Mouse (Mus musculus) stomach, postnatal 0 days (tissue): Measurements from ENCODE around the gene Pak1ip1. TPM values are rescaled to one million over a fixed set of nuclear protein-coding genes. Genes with fewer than 3 reads are reported as not detected.
A peak's percentile ranks its signal among the peaks of the same experiment; 100 is the strongest.

Experiments
- ATAC-seq: fragments of 200-750 bp; cut with Nextera tagmentation; 2 replicates; pipeline ENCODE4 v1.8.0; 2017; ENCODE audit not compliant: low FRiP score, low TSS enrichment
- DNase-seq: peaks from one replicate; pipeline ENCODE4 v3.0.0-alpha.2; 2016; ENCODE audit warnings: low spot score
- H3K27ac ChIP-seq: fragments of 300-500 bp; sonication (generic); replicated peaks from 2 replicates; pipeline ENCODE4 v1.5.1; 2014; ENCODE audit warnings: mild to moderate bottlenecking, control low read depth
- H3K27me3 ChIP-seq: fragments of 300-500 bp; sonication (generic); 2 replicates; pipeline ENCODE4 v1.6.1; 2014; ENCODE audit warnings: low read length; ENCODE audit not compliant: control insufficient read depth, insufficient read depth
- H3K36me3 ChIP-seq: fragments of 300-500 bp; sonication (generic); 2 replicates; pipeline ENCODE4 v1.6.1; 2014; ENCODE audit warnings: low read length, mixed read lengths; ENCODE audit not compliant: control insufficient read depth, insufficient read depth
- H3K4me1 ChIP-seq: fragments of 300-500 bp; sonication (generic); replicated peaks from 2 replicates; pipeline ENCODE4 v1.6.1; 2014; ENCODE audit warnings: antibody characterized with exemption; ENCODE audit not compliant: control insufficient read depth, insufficient read depth
- H3K4me2 ChIP-seq: fragments of 300-500 bp; sonication (generic); replicated peaks from 2 replicates; pipeline ENCODE4 v1.6.1; 2014; ENCODE audit warnings: low read depth, mild to moderate bottlenecking, control low read depth, moderate library complexity
- H3K4me3 ChIP-seq: fragments of 300-500 bp; sonication (generic); 2 replicates; pipeline ENCODE4 v1.5.1; 2014; ENCODE audit warnings: low read depth, low read length, control low read depth
- H3K9ac ChIP-seq: fragments of 300-500 bp; sonication (generic); 2 replicates; pipeline ENCODE4 v1.6.1; 2014; ENCODE audit warnings: mild to moderate bottlenecking, low read length, control low read depth, mixed read lengths
- H3K9me3 ChIP-seq: fragments of 300-500 bp; sonication (generic); 2 replicates; pipeline ENCODE4 v1.6.1; 2016; ENCODE audit warnings: low read length; ENCODE audit not compliant: control insufficient read depth
- CTCF ChIP-seq: IDR thresholded peaks from 2 replicates; pipeline ENCODE4 v1.5.1; 2016; ENCODE audit warnings: antibody characterized with exemption, low read depth, mild to moderate bottlenecking, moderate library complexity
- EP300 ChIP-seq: optimal IDR thresholded peaks from 2 replicates; pipeline ENCODE3; 2016; ENCODE audit warnings: antibody characterized with exemption
- WGBS: fragments of 180-500 bp; shearing (Covaris S2); extraction: QIAGEN DNeasy Blood & Tissue Kit; methylation state at CpG from one replicate; pipeline ENCODE4 v1.1.7; 2014; 5-methylcytosine and 5-hydroxymethylcytosine counted together
- polyA plus RNA-seq: library from polyadenylated mRNA; unstranded; fragments of >200 nt; fragmentation: Nextera tagmentation; extraction: Ambion mirVana; gene quantifications from 2 replicates; pipeline ENCODE4 v1.2.1, GENCODE M21; 2015

Pak1ip1 gene
- polyA plus RNA-seq, 1 experiment from 2014 or later = 63.8 TPM

DNA sequence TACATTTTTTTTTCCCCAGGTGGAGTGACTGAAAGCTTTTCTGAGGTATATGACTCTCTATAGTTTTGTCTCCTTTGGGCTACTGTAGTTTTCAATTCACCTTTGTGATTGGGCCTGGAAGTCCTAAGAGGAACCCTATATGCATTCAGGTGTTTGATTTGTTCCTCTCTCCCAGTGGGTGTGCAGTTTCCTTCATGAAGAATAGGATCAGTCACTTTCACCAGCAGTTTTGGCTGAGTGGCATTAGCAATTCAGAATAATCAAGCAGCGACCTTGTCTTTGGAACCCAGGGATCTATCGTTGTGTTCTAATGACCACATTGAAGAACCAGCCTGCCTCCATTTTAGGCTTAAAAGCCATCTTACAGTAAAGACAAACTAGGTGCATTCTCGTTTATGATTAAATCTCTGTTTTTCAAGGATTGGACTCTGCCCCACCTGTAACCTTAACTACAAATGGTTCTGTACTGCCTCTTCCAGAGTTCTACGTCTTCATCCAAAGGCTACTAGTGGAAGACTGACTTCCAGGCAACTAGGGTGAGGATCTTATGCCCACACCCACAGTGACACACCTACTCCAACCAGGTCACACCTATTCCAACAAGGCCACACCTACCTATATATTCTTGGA, 30.9 kb upstream of the Pak1ip1 start:
- no peak for DNase-seq
- no peak overlapping the region for H3K4me3 ChIP-seq
- WGBS = 88% methylated on average over 4 of the region's 4 CpGs
- H3K36me3 ChIP-seq = no peaks in the 10 kb centered on the region
- no peak for ATAC-seq
- H3K4me1 ChIP-seq = no peaks in the 10 kb centered on the region
- no peak overlapping the region for H3K27ac ChIP-seq
- H3K9me3 ChIP-seq = no peaks in the 10 kb centered on the region
- TF ChIP-seq CTCF (no peak), EP300 (no peak)
- no peak overlapping the region for H3K9ac ChIP-seq
- H3K27me3 ChIP-seq = no peaks in the 10 kb centered on the region
- H3K4me2 ChIP-seq = no peak overlapping the region

DNA sequence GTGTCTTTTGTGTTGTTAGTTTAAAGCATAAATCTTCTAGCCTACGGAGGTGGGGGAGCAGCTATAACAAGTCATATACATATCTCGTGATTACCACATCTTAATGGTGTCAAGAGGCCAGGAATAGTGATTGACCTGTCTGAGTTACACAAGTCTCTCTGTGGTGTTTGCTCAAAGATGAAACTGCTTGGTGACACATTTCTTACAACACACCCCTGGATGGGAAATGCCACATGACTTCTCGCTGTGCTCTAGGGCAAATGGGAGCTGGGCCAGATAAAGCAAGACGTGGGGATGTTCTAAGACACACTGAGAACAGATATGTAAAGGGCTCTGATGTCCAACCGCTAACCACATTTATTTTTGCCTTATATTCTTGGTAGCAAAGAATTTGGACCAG, 29.6 kb upstream of the Pak1ip1 start:
- no peak overlapping the region for H3K27ac ChIP-seq
- TF ChIP-seq EP300 (no peak), CTCF (no peak)
- H3K4me2 ChIP-seq = no peak overlapping the region
- no peaks in the 10 kb centered on the region for H3K4me1 ChIP-seq
- DNase-seq (no peak), ATAC-seq (peak; percentile 40; the same call in 1 of the 2 replicates)
- no peaks in the 10 kb centered on the region for H3K36me3 ChIP-seq
- H3K9me3 ChIP-seq = no peaks in the 10 kb centered on the region
- H3K4me3 ChIP-seq = no peak overlapping the region
- 73% methylated on average over 5 of the region's 5 CpGs for WGBS
- H3K27me3 ChIP-seq = no peaks in the 10 kb centered on the region
- H3K9ac ChIP-seq = no peak overlapping the region

DNA sequence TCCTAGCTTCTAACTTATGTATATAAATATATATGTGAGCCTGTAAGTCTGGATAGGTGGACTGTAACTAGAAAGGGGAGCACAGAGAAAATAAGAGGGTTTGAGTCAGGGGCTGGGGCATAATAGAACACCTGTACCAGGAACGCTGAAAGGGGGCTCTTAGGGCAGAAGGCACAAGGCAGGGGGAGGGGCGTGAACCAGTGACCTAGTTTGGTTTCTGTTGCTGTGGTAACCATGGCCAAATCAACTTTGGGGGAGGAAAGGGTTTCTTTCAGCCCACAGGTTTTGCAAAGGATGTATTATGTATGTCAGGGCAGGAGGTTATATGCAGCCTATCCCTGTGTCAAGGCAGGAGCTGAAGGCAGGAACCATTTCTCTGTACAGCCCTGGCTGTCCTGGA, 29.0 kb upstream of the Pak1ip1 start:
- H3K9me3 ChIP-seq = no peaks in the 10 kb centered on the region
- no peaks in the 10 kb centered on the region for H3K36me3 ChIP-seq
- no peak overlapping the region for H3K27ac ChIP-seq
- H3K4me1 ChIP-seq = no peaks in the 10 kb centered on the region
- DNase-seq = no peak
- TF ChIP-seq EP300 = no peak
- WGBS = 77% methylated on average over 2 of the region's 2 CpGs
- ATAC-seq = no peak
- H3K4me2 ChIP-seq = no peak overlapping the region
- no peaks in the 10 kb centered on the region for H3K27me3 ChIP-seq
- H3K9ac ChIP-seq = no peak overlapping the region
- H3K4me3 ChIP-seq = no peak overlapping the region

DNA sequence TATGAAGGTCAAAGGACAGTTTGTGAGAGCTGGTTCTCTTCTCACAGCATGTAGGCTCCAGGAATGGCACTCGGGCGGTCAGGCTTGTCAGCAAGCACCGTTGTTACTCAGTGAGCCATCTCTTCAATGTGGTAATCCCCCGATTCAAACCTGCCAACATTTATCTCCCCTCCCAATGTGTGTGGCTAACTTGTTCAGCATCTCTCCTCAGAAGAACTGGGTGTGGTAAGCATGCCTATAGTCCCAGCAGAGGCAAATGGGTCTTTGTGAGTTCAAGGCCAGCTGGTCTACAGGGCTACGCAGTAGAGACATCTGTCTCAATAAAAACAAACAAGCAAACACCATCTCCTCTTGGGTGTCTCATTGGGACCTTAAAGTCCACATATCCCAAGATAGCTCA, 27.8 kb upstream of the Pak1ip1 start:
- Histone ChIP-seq H3K4me3 (no peak overlapping the region), H3K9ac (no peak overlapping the region), H3K27me3 (no peaks in the 10 kb centered on the region), H3K27ac (no peak overlapping the region), H3K4me2 (no peak overlapping the region), H3K9me3 (no peaks in the 10 kb centered on the region), H3K36me3 (no peaks in the 10 kb centered on the region), H3K4me1 (no peaks in the 10 kb centered on the region)
- no peak for DNase-seq
- WGBS = 86% methylated on average over 5 of the region's 5 CpGs
- ATAC-seq = no peak
- no peak for TF ChIP-seq CTCF
- no peak for TF ChIP-seq EP300

DNA sequence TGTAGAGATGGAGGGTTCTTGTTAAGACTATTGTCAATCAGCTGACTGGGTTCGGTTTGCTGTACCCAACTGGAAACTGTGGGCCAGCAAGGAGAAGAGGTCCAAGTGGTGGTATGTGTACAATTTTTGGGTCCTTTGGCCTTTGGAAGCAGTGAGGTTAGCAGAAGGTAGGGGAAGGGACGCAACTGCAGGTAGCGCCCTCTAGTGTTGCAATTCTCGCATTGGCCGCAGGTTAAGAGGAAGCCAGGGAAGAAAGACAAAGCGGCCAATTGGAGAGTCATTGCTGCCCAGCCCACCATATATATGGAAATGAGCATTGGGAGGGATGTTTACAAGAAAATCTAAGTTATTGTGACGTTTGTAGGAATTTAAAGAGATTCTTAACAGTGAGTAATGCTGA, 23.2 kb upstream of the Pak1ip1 start:
- no peak overlapping the region for H3K4me3 ChIP-seq
- H3K9me3 ChIP-seq = no peaks in the 10 kb centered on the region
- no peak for TF ChIP-seq EP300
- TF ChIP-seq CTCF = peak; percentile 81
- H3K27ac ChIP-seq = no peak overlapping the region
- 23% methylated on average over 7 of the region's 7 CpGs for WGBS
- H3K36me3 ChIP-seq = no peaks in the 10 kb centered on the region
- H3K4me2 ChIP-seq = no peak overlapping the region
- H3K27me3 ChIP-seq = no peaks in the 10 kb centered on the region
- ATAC-seq (no peak), DNase-seq (peak; percentile 60)
- no peaks in the 10 kb centered on the region for H3K4me1 ChIP-seq
- no peak overlapping the region for H3K9ac ChIP-seq

DNA sequence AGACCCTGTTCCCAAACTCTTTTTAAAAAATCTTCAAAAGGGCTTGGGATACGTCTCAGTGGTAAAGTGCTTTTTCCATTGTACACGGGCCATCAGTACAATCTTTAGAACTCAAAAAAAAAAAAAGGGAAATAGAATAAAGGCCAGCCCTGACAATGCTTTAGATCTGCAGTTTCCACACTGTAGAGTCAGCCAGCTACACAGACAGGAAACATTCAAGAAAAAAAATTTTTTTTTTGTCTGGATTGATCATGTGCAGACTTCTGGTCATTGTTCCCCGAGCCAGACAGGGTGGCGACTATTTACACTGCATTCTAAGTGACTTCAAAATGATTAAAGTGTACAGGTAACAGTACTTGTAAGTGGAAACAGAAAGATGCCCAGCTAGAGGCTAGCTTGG, 22.2 kb upstream of the Pak1ip1 start:
- DNase-seq (peak; percentile 23), ATAC-seq (peak; percentile 59; the same call in 1 of the 2 replicates)
- H3K4me3 ChIP-seq = no peak overlapping the region
- H3K36me3 ChIP-seq = no peaks in the 10 kb centered on the region
- no peak overlapping the region for H3K9ac ChIP-seq
- WGBS = 40% methylated on average over 4 of the region's 4 CpGs
- no peaks in the 10 kb centered on the region for H3K4me1 ChIP-seq
- H3K27ac ChIP-seq = no peak overlapping the region
- no peaks in the 10 kb centered on the region for H3K27me3 ChIP-seq
- H3K4me2 ChIP-seq = no peak overlapping the region
- H3K9me3 ChIP-seq = no peaks in the 10 kb centered on the region
- no peak for TF ChIP-seq CTCF
- TF ChIP-seq EP300 = no peak
